Mouse (Mus musculus): ENCODE measurements around the gene Paqr6. TPM values are rescaled to one million over a fixed set of nuclear protein-coding genes. Genes with fewer than 3 reads are reported as not detected.

Paqr6 gene
- polyA plus RNA-seq, 1 experiment from 2014 or later, result 1.9 TPM

DNA sequence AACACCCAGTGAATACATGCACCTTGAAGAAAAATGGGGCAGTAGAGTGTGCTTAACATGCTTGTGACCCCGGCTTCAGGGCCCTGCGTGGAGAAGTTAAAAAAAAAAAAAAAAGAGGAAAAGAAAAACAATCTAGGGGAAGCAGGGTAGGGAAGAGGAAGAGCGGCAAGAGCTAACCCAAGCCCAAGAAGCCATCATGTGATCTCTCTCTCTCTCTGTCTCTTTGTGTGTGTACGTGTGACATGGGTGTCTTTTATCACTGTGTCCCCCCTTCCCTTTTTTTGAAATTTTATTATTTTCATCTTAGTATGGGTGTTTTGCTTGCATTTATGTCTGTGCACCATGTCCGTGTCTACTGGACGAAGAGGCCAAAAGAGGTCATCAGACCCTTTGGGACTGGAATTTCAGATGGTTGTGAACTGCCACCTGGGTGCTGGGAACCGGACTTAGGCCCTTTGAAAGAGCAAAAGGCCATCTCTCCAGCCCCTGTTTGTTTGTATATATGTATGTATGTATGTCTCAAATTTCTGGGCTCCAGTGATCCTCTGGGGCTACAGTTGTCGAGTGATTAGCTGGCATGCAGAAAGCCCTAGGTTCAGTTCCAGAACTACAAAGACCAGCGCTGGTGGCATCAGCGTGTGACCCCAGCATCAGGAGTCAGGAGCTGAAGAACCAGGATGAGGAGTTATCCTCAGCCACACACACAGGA, 39.3 kb downstream of the Paqr6 start:
- Histone ChIP-seq H3K27ac (ENCODE audit: low read length) (no peak overlapping the region), H3K4me1 (ENCODE audit: control insufficient read depth, insufficient read depth, low read length) (peaks cover 3% of the 10 kb centered on the region; the same call in 1 of the 2 replicates), H3K36me3 (ENCODE audit: control insufficient read depth, insufficient read depth, low read length) (no peaks in the 10 kb centered on the region), H3K27me3 (ENCODE audit: control insufficient read depth, insufficient read depth, low read depth, low read length) (no peaks in the 10 kb centered on the region), H3K4me2 (ENCODE audit: low read length) (no peak overlapping the region), H3K9ac (ENCODE audit: low read depth, low read length) (no peak overlapping the region), H3K4me3 (ENCODE audit: low read depth, low read length) (no peak overlapping the region), H3K9me3 (replicated peaks; ENCODE audit: control insufficient read depth, low read length, poor library complexity, severe bottlenecking) (no peaks in the 10 kb centered on the region)
- ATAC-seq, result no peak
- WGBS, result 94% methylated on average over 10 of the region's 10 CpGs

DNA sequence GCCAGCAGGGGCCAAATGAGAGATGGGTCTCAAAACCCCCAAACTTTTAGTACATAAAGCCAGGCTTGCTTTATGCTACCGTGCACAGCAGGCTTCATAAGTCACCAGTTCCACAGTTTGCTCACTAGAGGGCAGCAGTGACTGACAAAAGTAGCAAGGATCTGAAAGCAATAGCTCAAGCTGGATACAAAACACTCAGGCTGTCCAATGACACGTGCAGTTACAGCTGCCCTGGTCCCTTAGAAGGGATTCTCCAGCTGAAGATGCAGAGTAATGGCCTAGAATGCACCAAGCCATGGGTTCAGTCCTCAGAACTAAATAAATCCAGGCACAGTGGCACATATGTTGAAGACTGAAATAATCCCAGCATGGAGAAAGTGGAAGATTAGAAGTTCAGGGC, 42.7 kb downstream of the Paqr6 start:
- Histone ChIP-seq H3K9me3 (replicated peaks; ENCODE audit: control insufficient read depth, low read length, poor library complexity, severe bottlenecking) (no peaks in the 10 kb centered on the region), H3K27ac (ENCODE audit: low read length) (no peak overlapping the region), H3K36me3 (ENCODE audit: control insufficient read depth, insufficient read depth, low read length) (peaks cover 2% of the 10 kb centered on the region), H3K9ac (ENCODE audit: low read depth, low read length) (no peak overlapping the region), H3K4me1 (ENCODE audit: control insufficient read depth, insufficient read depth, low read length) (peaks cover 12% of the 10 kb centered on the region), H3K4me3 (ENCODE audit: low read depth, low read length) (no peak overlapping the region), H3K4me2 (ENCODE audit: low read length) (no peak overlapping the region), H3K27me3 (ENCODE audit: control insufficient read depth, insufficient read depth, low read depth, low read length) (no peaks in the 10 kb centered on the region)
- no peak for ATAC-seq
- 2% methylated on average over 2 of the region's 2 CpGs for WGBS

DNA sequence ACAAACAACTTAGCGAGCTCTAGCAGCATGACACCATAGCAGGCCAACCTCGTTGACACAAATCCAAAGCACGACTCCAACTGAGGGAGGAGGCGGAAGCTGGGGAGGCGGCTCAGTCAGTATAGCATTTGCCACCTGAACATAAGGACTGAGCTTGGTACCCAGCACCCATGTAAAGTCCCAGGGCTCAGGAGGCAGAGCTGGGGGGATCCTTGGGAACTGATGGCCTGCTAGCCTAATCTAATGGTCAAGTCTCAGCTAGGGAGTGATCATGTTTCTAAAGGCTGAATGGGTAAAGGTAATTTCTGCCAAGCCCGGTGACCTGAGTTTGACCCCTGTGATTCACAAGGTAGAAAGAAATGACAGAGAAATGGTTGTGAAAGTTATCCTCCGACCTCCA, 43.1 kb downstream of the Paqr6 start:
- no peak overlapping the region for H3K9ac ChIP-seq (ENCODE audit: low read depth, low read length)

DNA sequence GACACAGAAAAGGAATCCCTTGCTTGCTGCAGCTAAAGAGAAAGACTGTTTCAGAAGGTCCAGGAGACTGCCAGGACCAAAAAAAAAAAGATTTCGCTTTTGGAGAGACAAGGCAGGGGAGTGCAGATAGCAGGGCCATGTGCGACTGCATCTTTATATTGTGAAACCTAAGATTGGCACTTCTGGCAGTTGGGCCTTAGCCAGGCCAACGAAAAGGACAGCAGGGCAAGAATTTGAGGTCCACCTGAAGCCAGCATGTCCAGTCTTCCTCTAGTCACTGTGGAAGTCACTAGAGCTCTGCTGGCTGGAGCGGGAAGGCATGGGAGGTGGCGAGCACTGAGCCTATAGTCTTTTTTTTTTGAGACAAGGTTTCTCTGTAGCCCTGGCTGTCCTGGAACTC, 44.6 kb downstream of the Paqr6 start:
- no peak overlapping the region for H3K4me3 ChIP-seq (ENCODE audit: low read depth, low read length)

More for the DNA sequence above, 43.1 kb downstream of the Paqr6 start:
- H3K4me1 ChIP-seq (ENCODE audit: control insufficient read depth, insufficient read depth, low read length), result peaks cover 12% of the 10 kb centered on the region
- H3K27me3 ChIP-seq (ENCODE audit: control insufficient read depth, insufficient read depth, low read depth, low read length), result no peaks in the 10 kb centered on the region
- WGBS, result 61% methylated on average over 7 of the region's 7 CpGs
- H3K36me3 ChIP-seq (ENCODE audit: control insufficient read depth, insufficient read depth, low read length), result peaks cover 6% of the 10 kb centered on the region
- no peak overlapping the region for H3K4me3 ChIP-seq (ENCODE audit: low read depth, low read length)
- H3K27ac ChIP-seq (ENCODE audit: low read length), result no peak overlapping the region
- no peak for ATAC-seq
- H3K4me2 ChIP-seq (ENCODE audit: low read length), result no peak overlapping the region
- H3K9me3 ChIP-seq (replicated peaks; ENCODE audit: control insufficient read depth, low read length, poor library complexity, severe bottlenecking), result no peaks in the 10 kb centered on the region

DNA sequence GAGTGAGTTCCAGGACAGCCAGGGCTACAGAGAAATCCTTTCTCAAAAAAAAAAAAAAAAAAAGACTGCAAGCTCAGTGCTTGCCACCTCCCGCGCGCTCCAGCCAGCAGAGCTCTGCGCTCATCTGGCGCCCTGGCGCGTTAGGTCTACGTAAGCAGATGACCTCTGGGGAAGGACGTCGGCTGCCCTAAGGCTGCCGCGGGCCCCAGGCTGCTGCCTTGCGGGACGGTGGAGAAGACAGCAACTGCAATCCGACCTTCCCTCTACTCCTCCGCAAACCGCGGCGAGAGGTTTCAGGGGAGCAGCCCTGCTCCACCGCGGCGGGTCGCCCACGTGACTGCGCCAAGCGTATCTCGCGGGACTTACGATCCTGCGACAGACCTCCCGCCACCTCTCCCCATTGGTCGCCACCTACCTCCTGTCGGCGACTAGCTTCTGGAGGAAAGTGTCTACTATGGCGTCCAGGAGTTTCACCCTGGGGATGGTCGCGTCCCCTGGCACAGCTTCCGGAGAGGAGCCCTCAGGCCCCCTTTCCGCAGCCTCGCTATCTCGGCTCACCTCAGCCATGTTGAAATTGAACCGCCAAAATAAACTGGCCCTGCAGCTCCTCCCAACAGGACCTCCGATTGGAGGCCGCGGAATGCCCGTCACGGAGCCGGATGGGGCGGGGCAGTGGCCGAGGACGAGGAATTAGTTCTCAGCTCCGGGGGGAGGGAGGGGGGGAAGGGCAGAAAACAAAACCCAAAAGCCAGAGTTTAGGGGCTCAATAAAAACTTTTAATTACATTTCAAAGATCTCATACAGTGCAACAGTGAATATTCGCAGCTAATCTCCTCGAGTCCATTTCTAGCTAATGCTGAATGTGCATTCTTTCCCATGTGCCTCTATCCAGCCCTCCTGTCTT, 45.6 kb downstream of the Paqr6 start, which contains the start of gene Pmf1:
TSS of gene Pmf1 (minus strand) at position 591 of the 904 bp plus-strand sequence.
- Histone ChIP-seq H3K4me3 (ENCODE audit: low read depth, low read length) (peak within 1 kb of the TSS; percentile 61), H3K4me2 (ENCODE audit: low read length) (peak within 1 kb of the TSS; percentile 75), H3K27ac (ENCODE audit: low read length) (peak within 1 kb of the TSS; percentile 82), H3K27me3 (ENCODE audit: control insufficient read depth, insufficient read depth, low read depth, low read length) (no peaks in the 10 kb centered on the region), H3K9ac (ENCODE audit: low read depth, low read length) (peak within 1 kb of the TSS; percentile 80), H3K36me3 (ENCODE audit: control insufficient read depth, insufficient read depth, low read length) (peaks cover 14% of the 10 kb centered on the region), H3K4me1 (ENCODE audit: control insufficient read depth, insufficient read depth, low read length) (peaks cover 12% of the 10 kb centered on the region), H3K9me3 (replicated peaks; ENCODE audit: control insufficient read depth, low read length, poor library complexity, severe bottlenecking) (no peaks in the 10 kb centered on the region)
- peak; percentile 91 for ATAC-seq
- under 1% methylated on average over 54 of the region's 54 CpGs for WGBS

More for the DNA sequence above, 44.6 kb downstream of the Paqr6 start:
- Histone ChIP-seq H3K27ac (ENCODE audit: low read length) (no peak overlapping the region), H3K4me1 (ENCODE audit: control insufficient read depth, insufficient read depth, low read length) (peaks cover 12% of the 10 kb centered on the region), H3K9me3 (replicated peaks; ENCODE audit: control insufficient read depth, low read length, poor library complexity, severe bottlenecking) (no peaks in the 10 kb centered on the region), H3K27me3 (ENCODE audit: control insufficient read depth, insufficient read depth, low read depth, low read length) (no peaks in the 10 kb centered on the region), H3K36me3 (ENCODE audit: control insufficient read depth, insufficient read depth, low read length) (peaks cover 10% of the 10 kb centered on the region), H3K4me2 (ENCODE audit: low read length) (peak overlapping the region; percentile 75; the same call in 1 of the 2 replicates), H3K9ac (ENCODE audit: low read depth, low read length) (peak overlapping the region; percentile 80)
- WGBS, result 70% methylated on average over 5 of the region's 5 CpGs
- ATAC-seq, result no peak

DNA sequence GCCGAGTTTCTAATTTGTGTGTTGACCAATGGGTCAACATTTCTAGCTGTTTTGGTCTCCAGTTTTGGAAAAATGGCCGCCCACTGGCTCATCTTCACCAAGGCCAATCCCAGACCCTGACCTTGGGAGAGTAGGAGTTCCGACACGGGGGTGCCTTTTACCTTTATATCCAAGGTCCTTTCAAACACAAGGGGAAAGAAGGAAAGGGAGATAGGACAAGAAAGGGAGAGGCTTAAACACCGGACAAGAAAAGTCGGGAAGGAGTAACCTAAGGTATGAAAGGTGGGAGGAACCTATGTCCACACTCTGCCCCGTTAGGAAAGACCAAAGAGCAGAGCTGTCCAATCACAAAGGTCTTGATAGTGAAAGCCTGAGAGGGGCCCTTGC, 46.3 kb downstream of the Paqr6 start:
- WGBS, result 24% methylated on average over 7 of the region's 7 CpGs
- Histone ChIP-seq H3K4me3 (ENCODE audit: low read depth, low read length) (peak overlapping the region; percentile 61), H3K4me1 (ENCODE audit: control insufficient read depth, insufficient read depth, low read length) (peaks cover 12% of the 10 kb centered on the region), H3K27ac (ENCODE audit: low read length) (peak overlapping the region; percentile 82), H3K4me2 (ENCODE audit: low read length) (peak overlapping the region; percentile 75), H3K9ac (ENCODE audit: low read depth, low read length) (peak overlapping the region; percentile 80; the same call in 1 of the 2 replicates), H3K9me3 (replicated peaks; ENCODE audit: control insufficient read depth, low read length, poor library complexity, severe bottlenecking) (no peaks in the 10 kb centered on the region), H3K36me3 (ENCODE audit: control insufficient read depth, insufficient read depth, low read length) (peaks cover 14% of the 10 kb centered on the region), H3K27me3 (ENCODE audit: control insufficient read depth, insufficient read depth, low read depth, low read length) (no peaks in the 10 kb centered on the region)
- no peak for ATAC-seq

DNA sequence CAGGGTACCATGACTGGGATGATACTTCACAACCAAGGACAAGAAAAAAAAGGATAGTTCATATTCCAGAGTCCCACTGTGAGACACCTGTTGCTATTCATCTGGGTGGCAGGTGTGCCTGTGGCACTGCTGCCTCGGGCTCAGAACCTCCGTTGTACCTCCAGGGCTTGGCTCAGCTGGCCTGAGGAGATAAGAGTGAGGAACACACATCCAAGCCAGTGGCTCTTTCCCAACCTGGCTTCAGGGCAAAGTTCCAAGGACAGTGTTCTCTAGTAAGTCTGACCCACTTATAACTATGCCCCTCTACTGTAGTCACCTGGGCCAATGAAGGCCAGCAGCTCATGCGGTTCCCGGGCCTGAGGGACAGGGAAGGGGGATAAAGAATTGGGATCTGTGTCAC, 47.3 kb downstream of the Paqr6 start:
- Histone ChIP-seq H3K4me2 (ENCODE audit: low read length) (no peak overlapping the region), H3K36me3 (ENCODE audit: control insufficient read depth, insufficient read depth, low read length) (peaks cover 16% of the 10 kb centered on the region), H3K4me3 (ENCODE audit: low read depth, low read length) (no peak overlapping the region), H3K9ac (ENCODE audit: low read depth, low read length) (no peak overlapping the region), H3K27me3 (ENCODE audit: control insufficient read depth, insufficient read depth, low read depth, low read length) (no peaks in the 10 kb centered on the region), H3K27ac (ENCODE audit: low read length) (no peak overlapping the region), H3K4me1 (ENCODE audit: control insufficient read depth, insufficient read depth, low read length) (peaks cover 12% of the 10 kb centered on the region), H3K9me3 (replicated peaks; ENCODE audit: control insufficient read depth, low read length, poor library complexity, severe bottlenecking) (no peaks in the 10 kb centered on the region)
- no peak for ATAC-seq
- 92% methylated on average over 4 of the region's 4 CpGs for WGBS

DNA sequence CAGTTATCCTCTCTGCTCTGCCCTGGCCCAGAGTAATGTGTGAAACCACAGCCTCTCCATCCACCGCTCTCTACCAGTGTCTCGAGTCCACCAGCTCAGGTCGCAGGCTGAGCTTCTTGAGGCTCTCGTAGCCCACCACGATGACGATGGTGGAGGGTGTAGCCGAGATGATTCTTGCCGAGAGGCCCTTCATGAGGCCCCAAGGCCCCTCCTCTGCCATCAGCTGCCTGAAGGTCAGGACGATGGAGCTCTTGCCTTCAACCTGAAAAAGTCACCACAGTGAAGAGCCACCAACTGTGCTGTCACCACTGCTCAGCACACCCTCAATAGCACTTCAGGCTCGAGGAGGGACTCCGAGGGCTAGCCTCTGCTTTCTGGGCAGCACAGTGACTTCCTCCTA, 48.3 kb downstream of the Paqr6 start:
- H3K36me3 ChIP-seq (ENCODE audit: control insufficient read depth, insufficient read depth, low read length), result peaks cover 16% of the 10 kb centered on the region
- no peak overlapping the region for H3K4me3 ChIP-seq (ENCODE audit: low read depth, low read length)
- no peak overlapping the region for H3K4me2 ChIP-seq (ENCODE audit: low read length)
- H3K4me1 ChIP-seq (ENCODE audit: control insufficient read depth, insufficient read depth, low read length), result peaks cover 9% of the 10 kb centered on the region
- 91% methylated on average over 11 of the region's 11 CpGs for WGBS
- no peaks in the 10 kb centered on the region for H3K27me3 ChIP-seq (ENCODE audit: control insufficient read depth, insufficient read depth, low read depth, low read length)
- H3K9ac ChIP-seq (ENCODE audit: low read depth, low read length), result no peak overlapping the region
- no peaks in the 10 kb centered on the region for H3K9me3 ChIP-seq (replicated peaks; ENCODE audit: control insufficient read depth, low read length, poor library complexity, severe bottlenecking)
- no peak overlapping the region for H3K27ac ChIP-seq (ENCODE audit: low read length)
- ATAC-seq, result no peak

DNA sequence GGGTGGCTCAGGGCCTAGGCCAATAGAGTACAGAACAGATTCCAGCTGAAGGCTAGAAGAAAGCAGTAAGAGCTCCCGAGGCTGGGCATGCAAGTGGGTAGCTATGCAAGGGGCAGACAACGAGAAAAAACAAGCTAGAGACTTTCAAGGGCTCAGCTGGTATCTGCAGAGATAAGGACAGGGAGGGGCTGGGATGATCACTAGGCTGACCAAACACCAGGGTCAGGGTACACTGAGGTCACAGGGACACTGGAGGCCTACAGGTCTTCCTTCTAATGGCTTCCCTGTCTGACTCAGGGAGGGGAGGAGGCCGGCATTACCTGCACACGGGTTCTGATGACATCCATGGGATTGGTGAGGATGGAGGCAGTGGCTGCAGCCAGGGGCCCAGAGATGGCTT, 51.3 kb downstream of the Paqr6 start:
- Histone ChIP-seq H3K9ac (ENCODE audit: low read depth, low read length) (no peak overlapping the region), H3K4me3 (ENCODE audit: low read depth, low read length) (no peak overlapping the region), H3K4me2 (ENCODE audit: low read length) (no peak overlapping the region), H3K27ac (ENCODE audit: low read length) (no peak overlapping the region), H3K36me3 (ENCODE audit: control insufficient read depth, insufficient read depth, low read length) (peaks cover 27% of the 10 kb centered on the region), H3K9me3 (replicated peaks; ENCODE audit: control insufficient read depth, low read length, poor library complexity, severe bottlenecking) (no peaks in the 10 kb centered on the region), H3K4me1 (ENCODE audit: control insufficient read depth, insufficient read depth, low read length) (peaks cover 1% of the 10 kb centered on the region; the same call in 1 of the 2 replicates), H3K27me3 (ENCODE audit: control insufficient read depth, insufficient read depth, low read depth, low read length) (no peaks in the 10 kb centered on the region)
- no peak for ATAC-seq
- WGBS, result 91% methylated on average over 4 of the region's 4 CpGs

Measured in midbrain, embryonic 16.5 days (tissue).